Mouse (Mus musculus) adrenal gland, postnatal 25 days (tissue): ENCODE measurements around the gene Tacc2. TPM values are rescaled to one million over a fixed set of nuclear protein-coding genes. Genes with fewer than 3 reads are reported as not detected.

Experiments used
- total RNA-seq: library from RNA; stranded (reverse); gene quantifications from 2 replicates; pipeline ENCODE4 v1.2.3, GENCODE M21; 2021

Gene Tacc2
- total RNA-seq, 1 experiment from 2014 or later, result 46.6 TPM

Other genes with a start within 250 kb of the Tacc2 start
- 42.2 and 49.2 TPM in 2 replicates for gene Ate1, start 57.1 kb upstream of the Tacc2 start, total RNA-seq
- 61.8 and 91.4 TPM in 2 replicates for gene Nsmce4a, start 4.3 kb upstream of the Tacc2 start, total RNA-seq
- not detected in 2 replicates for gene Btbd16, start 196.6 kb downstream of the Tacc2 start, total RNA-seq